Mouse (Mus musculus): ENCODE data around the gene Capn12. TPM values are rescaled to one million over a fixed set of nuclear protein-coding genes. Genes with fewer than 3 reads are reported as not detected.

Capn12 gene
- total RNA-seq, 2 experiments from 2014 or later = 0.09 TPM

Other genes starting within 250 kb of the Capn12 start
- under 1 TPM; 0.34 to 0.76 TPM for gene Fbxo27, start 188.6 kb upstream of the Capn12 start, total RNA-seq (2021)
- gene Fbxo17, start 164.6 kb upstream of the Capn12 start, total RNA-seq (2021) = 1 to 10 TPM; 3.5 to 3.8 TPM
- 10 to 100 TPM; 43.8 to 44.0 TPM for gene Mrps12, start 139.6 kb upstream of the Capn12 start, total RNA-seq (2021)
- gene Sars2, start 139.4 kb upstream of the Capn12 start, total RNA-seq (2021) = 10 to 100 TPM; 12.3 to 14.0 TPM
- not detected for gene Ccer2, start 125.2 kb upstream of the Capn12 start, total RNA-seq (2021)
- 10 to 100 TPM; 95.9 to 98.2 TPM for gene Sirt2, start 114.7 kb upstream of the Capn12 start, total RNA-seq (2021)
- 10 to 100 TPM; 33.2 to 34.9 TPM for gene Nfkbib, start 113.9 kb upstream of the Capn12 start, total RNA-seq (2021)
- gene Rinl, start 92.5 kb upstream of the Capn12 start, total RNA-seq (2021) = under 1 TPM; 0.45 to 0.46 TPM
- 100 to 1,000 TPM; 110 to 131 TPM for gene Hnrnpl, start 72.9 kb upstream of the Capn12 start, total RNA-seq (2021)
- 100 to 1,000 TPM; 227 to 344 TPM for gene Ech1, start 56.2 kb upstream of the Capn12 start, total RNA-seq (2021)
- gene Lgals4, start 47.6 kb upstream of the Capn12 start, total RNA-seq (2021) = 1 to 10 TPM; 1.7 to 3.9 TPM
- gene Lgals7, start 17.6 kb upstream of the Capn12 start, total RNA-seq (2021) = under 1 TPM in 1 of 2 experiments, not detected in 1; 0.66 TPM
- 10 to 100 TPM; 29.6 to 46.1 TPM for gene Actn4, start 80.9 kb downstream of the Capn12 start, total RNA-seq (2021)
- gene Eif3k, start 100.4 kb downstream of the Capn12 start, total RNA-seq (2021) = 100 to 1,000 TPM; 128 TPM
- gene Map4k1, start 100.6 kb downstream of the Capn12 start, total RNA-seq (2021) = under 1 TPM; 0.24 to 0.59 TPM
- gene Ryr1, start 243.8 kb downstream of the Capn12 start, total RNA-seq (2021) = 1,000 to 10,000 TPM; 1,704 to 1,734 TPM

Measured in gastrocnemius, adult 18-20 months (tissue).